Mouse (Mus musculus) heart, postnatal 4 days (tissue): ENCODE data around the gene Derl3. TPM values are rescaled to one million over a fixed set of nuclear protein-coding genes. Genes with fewer than 3 reads are reported as not detected.
A peak's percentile ranks its signal among the peaks of the same experiment; 100 is the strongest.
"Not testable (repeated sequence)": the region's sequence is repeated elsewhere in the genome, so short reads cannot be mapped to it uniquely, and the experiment has no call there.

Experiments
- DNase-seq: peaks from one replicate; pipeline ENCODE4 v3.0.0; 2021
- total RNA-seq, 2 experiments: library from RNA; stranded (reverse); gene quantifications; 2 replicates each; pipeline ENCODE4 v1.2.3; 2021

Derl3 gene
- total RNA-seq, 2 experiments from 2014 or later: 0.21 TPM; not detected in 1

GRCm38 (mm10) chr10:75872915-75873542, 20.2 kb upstream of the Derl3 start:
- DNase-seq: peak; percentile 83

DNA sequence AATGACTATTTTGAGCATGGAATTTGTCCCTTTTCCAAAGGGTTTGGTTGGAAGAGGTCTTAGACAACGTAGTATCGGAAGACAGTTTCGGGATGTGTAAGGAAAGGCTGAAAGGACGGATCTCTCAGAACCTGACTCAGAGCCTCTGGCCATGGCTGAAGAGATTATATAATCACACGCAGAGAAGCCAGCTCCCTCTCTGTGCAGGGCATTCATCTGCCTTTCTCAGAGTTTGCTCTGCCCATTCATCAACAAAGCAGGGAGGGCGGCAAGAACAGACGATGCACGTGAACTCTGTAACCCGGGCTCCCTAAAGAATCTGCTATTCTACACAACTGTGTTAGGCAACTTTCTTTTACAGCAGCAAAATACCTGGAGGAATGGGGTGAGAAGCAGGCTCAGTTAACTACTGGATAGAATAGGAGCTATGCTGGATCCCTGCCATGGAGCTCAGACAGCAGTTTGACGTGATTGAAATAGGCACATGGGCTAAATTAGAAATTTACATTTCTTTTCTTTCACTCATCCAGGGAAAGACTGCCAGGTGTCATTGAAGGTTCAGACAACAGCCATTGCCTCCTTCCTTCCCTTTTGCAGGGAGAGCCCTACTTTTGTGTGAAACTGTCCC, 19.6 kb upstream of the Derl3 start:
- no peak for DNase-seq

GRCm38 (mm10) chr10:75878836-75879235, 14.4 kb upstream of the Derl3 start:
- DNase-seq: no peak

GRCm38 (mm10) chr10:75880351-75880750, 12.9 kb upstream of the Derl3 start:
- no peak for DNase-seq

DNA sequence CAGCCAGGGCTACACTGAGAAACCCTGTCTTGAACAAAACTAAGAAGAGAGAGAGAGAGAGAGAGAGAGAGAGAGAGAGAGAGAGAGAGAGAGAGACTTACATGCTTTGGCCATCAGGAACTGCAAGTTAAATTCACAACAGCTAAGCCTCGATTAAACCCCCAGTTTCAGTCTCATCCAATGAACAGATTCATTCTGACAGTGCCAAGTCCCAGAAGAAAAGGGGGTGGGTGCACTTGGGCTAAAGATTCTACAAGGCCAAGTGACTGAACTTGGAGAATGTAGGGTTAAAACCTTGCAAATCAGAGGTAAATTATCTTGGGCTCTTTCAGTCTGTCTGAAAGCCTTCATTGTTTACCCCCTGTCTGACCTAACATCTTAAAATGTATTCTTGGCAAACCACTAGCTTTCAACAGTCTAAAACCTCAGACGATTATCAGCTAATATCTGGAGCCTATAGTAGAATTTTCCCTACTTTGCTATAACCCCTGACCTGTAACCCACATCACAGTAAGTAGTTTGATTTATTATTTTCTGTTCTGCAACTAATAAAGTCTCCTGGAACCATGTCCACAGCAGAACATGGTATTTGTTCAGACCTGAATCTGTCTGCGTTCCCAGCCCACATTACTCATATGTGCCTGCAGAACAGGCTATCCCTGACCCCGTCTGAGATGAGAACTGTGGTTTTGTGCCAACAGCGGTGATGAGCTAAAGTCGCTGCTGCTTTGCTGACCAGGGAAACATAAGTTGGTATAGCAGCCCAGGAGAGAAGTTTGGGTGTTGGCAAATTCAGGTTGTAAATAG, 12.2 kb upstream of the Derl3 start:
- no peak for DNase-seq

GRCm38 (mm10) chr10:75881578-75882432, 11.4 kb upstream of the Derl3 start:
- DNase-seq: no peak

- no peak for DNase-seq
These were observed 10.6 kb upstream of the Derl3 start for GRCm38 (mm10) chr10:75882433-75883231.

GRCm38 (mm10) chr10:75883232-75883552, 10.0 kb upstream of the Derl3 start:
- DNase-seq: peak; percentile 87

- DNase-seq: no peak
These were observed 8.5 kb upstream of the Derl3 start for GRCm38 (mm10) chr10:75884742-75885141.

DNA sequence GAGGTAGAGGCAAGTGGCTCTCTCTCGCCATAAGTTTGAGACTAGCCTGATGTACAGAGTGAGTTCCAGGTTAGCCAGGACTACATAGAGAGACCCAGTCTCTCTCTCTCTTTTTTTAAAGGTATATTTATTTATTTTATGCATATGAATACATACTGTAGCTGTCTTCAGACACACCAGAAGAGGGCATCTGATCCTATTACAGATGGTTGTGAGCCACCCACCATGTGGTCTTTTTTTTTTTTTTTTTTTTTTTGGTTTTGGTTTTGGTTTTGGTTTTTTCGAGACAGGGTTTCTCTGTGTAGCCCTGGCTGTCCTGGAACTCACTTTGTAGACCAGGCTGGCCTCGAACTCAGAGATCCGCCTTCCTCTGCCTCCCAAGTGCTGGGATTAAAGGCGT, 5.7 kb upstream of the Derl3 start:
- DNase-seq: not testable (repeated sequence)

DNA sequence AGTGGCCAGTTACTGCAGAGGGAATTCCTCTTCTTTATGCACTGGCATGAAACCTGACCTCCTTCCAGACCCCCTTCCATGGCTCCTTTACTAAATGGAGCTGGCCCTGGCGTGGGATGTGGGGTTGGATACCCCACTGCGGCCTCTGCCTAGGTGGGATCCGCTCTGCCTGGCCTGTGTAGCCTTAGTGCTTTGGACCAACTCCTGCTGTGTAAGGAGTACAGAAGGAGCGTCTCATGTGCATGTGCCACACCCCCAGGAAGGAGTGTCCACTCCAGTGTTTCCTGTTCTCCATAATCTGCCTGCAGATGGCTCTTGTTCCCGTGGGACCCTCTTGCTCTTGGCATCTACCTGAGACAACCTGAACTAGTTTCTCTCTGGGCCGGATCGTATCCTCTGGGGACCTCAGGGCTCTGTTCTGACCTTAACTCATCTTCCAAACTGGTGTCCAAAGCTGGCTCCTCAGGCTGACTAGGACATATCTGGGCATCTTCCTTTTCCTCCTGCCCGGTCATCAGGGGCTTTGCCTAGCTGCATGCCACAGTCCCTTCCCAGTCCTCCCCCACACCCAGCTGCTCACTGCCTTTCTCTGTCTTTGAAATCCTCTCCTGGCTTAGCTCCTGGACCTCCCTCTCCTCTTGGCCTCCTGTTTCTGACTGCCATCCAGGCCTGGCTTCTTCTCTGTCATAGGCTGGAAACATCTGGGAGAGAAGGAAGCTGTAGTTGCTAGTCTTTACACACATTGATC, 3.6 kb upstream of the Derl3 start:
- no peak for DNase-seq

DNA sequence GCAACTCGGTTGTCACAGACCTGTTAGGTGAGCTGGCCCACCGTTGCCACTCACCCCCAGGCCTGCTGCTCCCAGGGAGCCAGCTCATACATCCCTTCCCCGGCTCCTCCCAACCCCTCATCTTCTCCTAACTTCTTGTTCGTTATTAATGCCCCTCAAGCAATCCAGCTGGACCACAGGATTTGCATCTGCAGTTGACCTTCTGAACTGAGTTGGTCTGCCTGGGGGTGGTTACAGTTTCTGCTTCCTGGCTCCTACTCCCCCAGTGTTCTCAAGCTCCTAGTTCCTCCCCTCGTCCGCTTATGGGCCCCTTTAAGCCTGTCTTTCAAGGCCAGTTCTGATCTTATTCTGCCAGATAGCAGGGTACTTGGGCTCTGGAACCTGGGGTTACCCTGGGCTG, 1.4 kb downstream of the Derl3 start:
- no peak for DNase-seq

- DNase-seq: no peak
These were observed 2.5 kb downstream of the Derl3 start for GRCm38 (mm10) chr10:75895730-75896129.

DNA sequence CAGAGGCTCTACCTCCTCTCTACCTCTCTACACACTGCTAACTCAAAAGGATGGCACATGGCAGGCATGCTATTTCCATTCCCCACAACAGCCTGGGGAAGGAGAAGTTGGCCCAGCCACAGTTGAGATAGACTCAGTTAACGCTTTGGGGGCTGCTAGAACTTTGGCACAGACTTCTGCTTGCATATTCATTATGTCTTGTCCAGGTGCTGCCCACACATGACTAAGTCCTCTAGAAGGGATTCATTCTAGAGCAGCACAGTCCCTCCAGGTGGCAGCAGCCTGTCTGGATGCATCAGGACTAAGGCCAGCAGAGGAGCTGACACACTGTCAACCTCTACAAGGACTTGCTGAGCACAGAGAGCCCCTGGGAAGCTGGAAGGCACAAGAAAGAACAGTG, 3.0 kb downstream of the Derl3 start:
- DNase-seq: no peak

DNA sequence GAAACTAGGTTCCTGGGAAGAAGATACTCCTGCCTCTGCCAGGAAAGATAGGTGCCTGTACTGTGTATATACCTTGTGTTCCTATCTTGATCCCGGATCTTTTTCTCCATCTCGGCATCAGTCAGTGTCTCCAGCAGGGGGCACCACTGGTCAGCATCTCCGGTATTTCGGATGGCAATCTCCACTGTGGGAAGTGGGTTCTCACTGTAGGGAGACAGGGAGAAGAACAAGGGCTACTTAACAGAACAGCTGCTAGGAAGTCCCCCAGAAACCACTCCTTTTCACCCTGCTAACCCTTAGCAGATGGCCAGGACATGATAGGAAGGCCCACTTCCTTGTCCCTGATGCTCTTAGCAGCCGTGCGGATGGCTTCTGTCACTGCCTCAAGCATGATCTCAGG, 4.2 kb downstream of the Derl3 start:
- peak; percentile 76 for DNase-seq

GRCm38 (mm10) chr10:75898039-75898564, 4.9 kb downstream of the Derl3 start:
- no peak for DNase-seq

- DNase-seq: peak; percentile 52
These were observed 5.6 kb downstream of the Derl3 start for GRCm38 (mm10) chr10:75898846-75899245.

DNA sequence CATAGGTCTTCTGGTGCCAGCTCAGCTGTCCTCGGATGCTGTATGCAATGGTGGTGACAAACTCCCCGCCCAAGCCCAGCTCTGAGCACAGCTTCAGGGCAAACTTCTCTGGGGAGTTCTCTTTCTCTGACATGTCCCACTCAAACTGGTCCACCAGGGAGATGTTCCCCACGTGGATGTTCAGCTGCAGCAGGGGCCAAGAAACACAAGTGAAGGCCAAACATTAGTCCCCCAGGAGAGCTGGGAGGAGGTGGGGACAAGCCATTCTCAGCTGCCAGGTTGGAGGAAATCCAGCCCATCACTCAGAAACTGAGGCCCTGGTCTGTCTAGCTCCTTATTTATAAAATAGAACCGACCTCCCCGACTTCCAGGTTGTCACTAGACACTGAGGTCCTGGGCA, 11.2 kb downstream of the Derl3 start:
- no peak for DNase-seq

- no peak for DNase-seq
These were observed 13.7 kb downstream of the Derl3 start for GRCm38 (mm10) chr10:75906882-75907281.

DNA sequence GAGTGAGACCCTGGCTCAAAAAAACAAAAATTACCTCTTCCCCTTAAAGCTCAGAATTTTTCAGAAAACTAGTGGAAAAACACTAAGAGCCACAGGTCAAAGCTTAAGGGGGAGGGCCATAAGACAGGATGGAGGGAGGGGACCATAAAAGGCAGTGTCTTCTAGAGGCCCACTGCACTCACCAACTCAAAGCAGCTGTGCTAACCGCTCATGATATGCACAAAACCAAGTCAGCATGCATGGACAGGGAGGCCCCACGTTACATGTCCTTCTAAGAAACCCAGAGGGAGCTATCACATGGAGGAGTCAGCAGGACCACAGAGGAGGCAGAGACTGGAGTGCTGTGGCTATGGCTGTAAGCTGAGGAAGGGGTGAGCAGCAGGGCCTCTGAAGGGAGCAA, 17.5 kb downstream of the Derl3 start:
- DNase-seq: no peak

DNA sequence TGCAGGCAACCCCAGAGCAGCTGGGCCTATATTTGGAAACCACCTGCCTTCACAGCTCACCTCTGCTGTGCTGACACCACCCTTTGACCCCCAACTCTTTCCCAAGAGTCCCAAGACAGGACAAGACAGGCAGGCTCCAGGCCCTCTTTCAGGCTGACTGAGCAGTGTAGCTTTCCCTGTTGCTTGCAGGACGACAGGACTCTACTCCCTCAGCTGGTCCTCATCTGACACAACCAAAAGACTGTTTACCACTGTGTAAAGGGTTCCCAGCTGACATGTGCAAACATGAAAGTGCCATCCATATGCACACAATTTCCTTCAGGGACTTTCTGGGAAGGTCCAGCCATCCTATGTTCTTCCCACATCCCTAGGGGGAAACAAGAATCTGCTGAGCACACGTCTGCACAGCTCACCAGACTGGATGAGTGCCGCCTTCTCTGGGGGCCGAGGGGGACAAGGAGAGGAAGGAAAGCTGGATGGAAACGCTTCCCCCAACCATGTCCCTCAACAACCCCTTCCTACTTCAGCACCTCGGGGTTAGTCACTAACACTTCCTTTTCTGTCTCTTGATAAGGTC, 19.9 kb downstream of the Derl3 start:
- no peak for DNase-seq
